Mouse (Mus musculus) embryonic facial prominence, embryonic 14.5 days (tissue): ENCODE data around the gene 1700067K01Rik. TPM values are rescaled to one million over a fixed set of nuclear protein-coding genes. Genes with fewer than 3 reads are reported as not detected.

Experiments used
- ATAC-seq: fragments of 200-750 bp; cut with Nextera tagmentation; 2 replicates; pipeline ENCODE4 v1.8.0; 2017; ENCODE audit warnings: low read depth, moderate number of reproducible peaks, moderate TSS enrichment
- DNase-seq: peaks from one replicate; pipeline ENCODE4 v3.0.0-alpha.2; 2015; ENCODE audit warnings: low spot score
- H3K27ac ChIP-seq: fragments of 300-500 bp; sonication (generic); replicated peaks from 2 replicates; pipeline ENCODE4 v1.5.1; 2014; ENCODE audit warnings: low read depth, mild to moderate bottlenecking, low read length, moderate library complexity
- H3K27me3 ChIP-seq: fragments of 300-500 bp; sonication (generic); replicated peaks from 2 replicates; pipeline ENCODE4 v1.6.1; 2014; ENCODE audit warnings: low read length; ENCODE audit not compliant: control insufficient read depth, insufficient read depth
- H3K36me3 ChIP-seq: fragments of 300-500 bp; sonication (generic); 2 replicates; pipeline ENCODE4 v1.6.1; 2014; ENCODE audit warnings: low read length, mixed read lengths; ENCODE audit not compliant: control insufficient read depth, insufficient read depth
- H3K4me1 ChIP-seq: fragments of 300-500 bp; sonication (generic); 2 replicates; pipeline ENCODE4 v1.6.1; 2014; ENCODE audit warnings: antibody characterized with exemption, low read length; ENCODE audit not compliant: control insufficient read depth, insufficient read depth
- H3K4me2 ChIP-seq: fragments of 300-500 bp; sonication (generic); 2 replicates; pipeline ENCODE4 v1.6.1; 2014; ENCODE audit warnings: low read depth, mild to moderate bottlenecking, low read length, moderate library complexity, mixed read lengths
- H3K4me3 ChIP-seq: fragments of 300-500 bp; sonication (generic); 2 replicates; pipeline ENCODE4 v1.5.1; 2014; ENCODE audit warnings: low read depth, mild to moderate bottlenecking, low read length
- H3K9ac ChIP-seq: fragments of 300-500 bp; sonication (generic); 2 replicates; pipeline ENCODE4 v1.6.1; 2014; ENCODE audit warnings: low read depth, mild to moderate bottlenecking, low read length, moderate library complexity, mixed read lengths
- H3K9me3 ChIP-seq: fragments of 300-500 bp; sonication (generic); 2 replicates; pipeline ENCODE4 v1.6.1; 2016; ENCODE audit warnings: low read length; ENCODE audit not compliant: control insufficient read depth
- WGBS: fragments of 180-500 bp; shearing (Covaris S2); extraction: QIAGEN DNeasy Blood & Tissue Kit; methylation state at CpG from one replicate; pipeline ENCODE4 v1.1.7; 2014; 5-methylcytosine and 5-hydroxymethylcytosine counted together
- microRNA counts: library from miRNA; unstranded; fragments of <30 nt; microRNA quantifications from one replicate; lab custom pipeline; 2017
- microRNA-seq: library from miRNA; unstranded; fragments of <30 nt; microRNA quantifications from one replicate; pipeline ENCODE4, GENCODE M21; 2016; ENCODE audit warnings: borderline number of aligned reads
- polyA plus RNA-seq: library from polyadenylated mRNA; unstranded; fragments of >200 nt; fragmentation: Nextera tagmentation; extraction: Ambion mirVana; gene quantifications from 2 replicates; pipeline ENCODE4 v1.2.1, GENCODE M21; 2014

Gene 1700067K01Rik
- polyA plus RNA-seq, 1 experiment from 2014 or later = 0.77 TPM

- Histone ChIP-seq H3K4me1 (peaks cover 5% of the 10 kb centered on the region; the same call in 1 of the 2 replicates), H3K9me3 (no peaks in the 10 kb centered on the region), H3K27ac (no peak overlapping the region), H3K4me3 (no peak overlapping the region), H3K4me2 (no peak overlapping the region), H3K9ac (no peak overlapping the region), H3K36me3 (no peaks in the 10 kb centered on the region), H3K27me3 (peaks cover 57% of the 10 kb centered on the region)
- 7% methylated on average over 7 of the region's 7 CpGs for WGBS
- no peak for ATAC-seq
- DNase-seq = no peak
Observed at GRCm38 (mm10) chr8:84044103-84044502, 42.8 kb downstream of the 1700067K01Rik start.

GRCm38 (mm10) chr8:84044900-84045299 lies 43.6 kb downstream of the 1700067K01Rik start, which contains the start of gene Rln3:
Gene Rln3, minus strand, starts transcription at chr8:84045000.
- H3K27me3 ChIP-seq = peaks cover 57% of the 10 kb centered on the region
- no peak within 1 kb of the TSS for H3K9ac ChIP-seq
- H3K9me3 ChIP-seq = no peaks in the 10 kb centered on the region
- no peaks in the 10 kb centered on the region for H3K36me3 ChIP-seq
- DNase-seq = no peak
- H3K4me1 ChIP-seq = peaks cover 5% of the 10 kb centered on the region; the same call in 1 of the 2 replicates
- no peak for ATAC-seq
- H3K4me2 ChIP-seq = no peak within 1 kb of the TSS
- H3K4me3 ChIP-seq = no peak within 1 kb of the TSS
- no peak within 1 kb of the TSS for H3K27ac ChIP-seq
- 14% methylated on average over 9 of the region's 9 CpGs for WGBS

- Histone ChIP-seq H3K9me3 (no peaks in the 10 kb centered on the region), H3K36me3 (no peaks in the 10 kb centered on the region), H3K27me3 (peaks cover 45% of the 10 kb centered on the region), H3K4me2 (no peak overlapping the region), H3K4me3 (no peak overlapping the region), H3K9ac (no peak overlapping the region), H3K27ac (no peak overlapping the region), H3K4me1 (peaks cover 5% of the 10 kb centered on the region; the same call in 1 of the 2 replicates)
- ATAC-seq = no peak
- no peak for DNase-seq
- WGBS = 77% methylated on average over 3 of the region's 3 CpGs
Observed at GRCm38 (mm10) chr8:84046505-84046904, 45.2 kb downstream of the 1700067K01Rik start.

GRCm38 (mm10) chr8:84048171-84048570 lies 46.9 kb downstream of the 1700067K01Rik start:
- 58% methylated on average over 5 of the region's 5 CpGs for WGBS
- no peak overlapping the region for H3K27ac ChIP-seq

GRCm38 (mm10) chr8:84052746-84053145 lies 51.4 kb downstream of the 1700067K01Rik start:
- H3K4me1 ChIP-seq = no peaks in the 10 kb centered on the region
- H3K27ac ChIP-seq = no peak overlapping the region
- no peaks in the 10 kb centered on the region for H3K36me3 ChIP-seq
- peak; percentile 37; the same call in 1 of the 2 replicates for ATAC-seq
- no peak overlapping the region for H3K4me3 ChIP-seq
- H3K4me2 ChIP-seq = no peak overlapping the region
- WGBS = 78% methylated on average over 3 of the region's 3 CpGs
- no peaks in the 10 kb centered on the region for H3K9me3 ChIP-seq
- H3K27me3 ChIP-seq = no peaks in the 10 kb centered on the region
- no peak overlapping the region for H3K9ac ChIP-seq
- peak; percentile 33 for DNase-seq

More at GRCm38 (mm10) chr8:84048171-84048570, 46.9 kb downstream of the 1700067K01Rik start:
- Histone ChIP-seq H3K27me3 (peaks cover 28% of the 10 kb centered on the region), H3K36me3 (no peaks in the 10 kb centered on the region), H3K4me3 (no peak overlapping the region), H3K4me1 (no peaks in the 10 kb centered on the region), H3K4me2 (no peak overlapping the region), H3K9me3 (no peaks in the 10 kb centered on the region), H3K9ac (no peak overlapping the region)
- ATAC-seq (no peak), DNase-seq (no peak)

GRCm38 (mm10) chr8:84053229-84053628 lies 51.9 kb downstream of the 1700067K01Rik start:
- Histone ChIP-seq H3K27me3 (no peaks in the 10 kb centered on the region), H3K4me3 (no peak overlapping the region), H3K9ac (no peak overlapping the region), H3K27ac (no peak overlapping the region), H3K9me3 (no peaks in the 10 kb centered on the region), H3K4me2 (no peak overlapping the region), H3K36me3 (no peaks in the 10 kb centered on the region), H3K4me1 (no peaks in the 10 kb centered on the region)
- WGBS = 95% methylated on average over 5 of the region's 5 CpGs
- ATAC-seq (no peak), DNase-seq (no peak)

MicroRNA genes within 50 kb of the gene (microRNA counts, 519-probe panel; counts per million panel counts)
- microRNA mmu-miR-1199 (lab: Ali Mortazavi, UCI) = 19.3 counts per million

Small RNAs within 50 kb of the gene (microRNA-seq; reads per million reads assigned to microRNA genes)
- gene Mir1199 (not detected), gene Mir8111 (1.7 reads per million, percentile 2 among the genes with 10 or more reads in this experiment)

Other genes starting within 250 kb of the 1700067K01Rik start
- gene Adgrl1, start 101.4 kb upstream of the 1700067K01Rik start, polyA plus RNA-seq = 25.1 and 31.7 TPM in 2 replicates
- gene Gm10644, start 46.3 kb upstream of the 1700067K01Rik start, polyA plus RNA-seq = 0.48 and 0.82 TPM in 2 replicates
- gene Asf1b, start 46.0 kb upstream of the 1700067K01Rik start, polyA plus RNA-seq = 63.9 and 68.8 TPM in 2 replicates
- 208 and 247 TPM in 2 replicates for gene Prkaca, start 28.5 kb upstream of the 1700067K01Rik start, polyA plus RNA-seq
- gene Samd1, start 3.8 kb upstream of the 1700067K01Rik start, polyA plus RNA-seq = 15.9 and 18.5 TPM in 2 replicates
- 0.66 and 1.4 TPM in 2 replicates for gene 2210011C24Rik, start 10.7 kb downstream of the 1700067K01Rik start, polyA plus RNA-seq
- 3.3 and 3.6 TPM in 2 replicates for gene Palm3, start 20.0 kb downstream of the 1700067K01Rik start, polyA plus RNA-seq
- gene Il27ra, start 41.1 kb downstream of the 1700067K01Rik start, polyA plus RNA-seq = 1.5 and 1.8 TPM in 2 replicates
- 0.47 TPM in 1 of 2 replicates, not detected in the other for gene Rln3, start 43.5 kb downstream of the 1700067K01Rik start, polyA plus RNA-seq
- gene Gm10643, start 63.6 kb downstream of the 1700067K01Rik start, polyA plus RNA-seq = 2.1 and 2.3 TPM in 2 replicates
- 9.1 and 10.0 TPM in 2 replicates for gene Rfx1, start 65.3 kb downstream of the 1700067K01Rik start, polyA plus RNA-seq
- gene Dcaf15, start 103.3 kb downstream of the 1700067K01Rik start, polyA plus RNA-seq = 8.4 and 9.9 TPM in 2 replicates
- gene Podnl1, start 124.5 kb downstream of the 1700067K01Rik start, polyA plus RNA-seq = 1.7 and 2.4 TPM in 2 replicates
- 20.2 and 21.3 TPM in 2 replicates for gene Cc2d1a, start 146.4 kb downstream of the 1700067K01Rik start, polyA plus RNA-seq
- 0.77 and 1.0 TPM in 2 replicates for gene 4930432K21Rik, start 146.5 kb downstream of the 1700067K01Rik start, polyA plus RNA-seq
- 3.0 and 4.5 TPM in 2 replicates for gene Nanos3, start 183.7 kb downstream of the 1700067K01Rik start, polyA plus RNA-seq
- gene Zswim4, start 235.6 kb downstream of the 1700067K01Rik start, polyA plus RNA-seq = 11.0 and 12.4 TPM in 2 replicates
- 371 and 387 TPM in 2 replicates for gene D8Ertd738e, start 248.2 kb downstream of the 1700067K01Rik start, polyA plus RNA-seq